Mouse (Mus musculus) adrenal gland, postnatal 25 days (tissue): ENCODE measurements at regions not wholly inside any gene's neighbourhood (a gene's known extent, or its start where the extent isn't known, plus 50 kb on each side); places are given as distances from the start of the nearest gene placed in this dataset.

ENCODE experiments used
- DNase-seq: peaks from one replicate; pipeline ENCODE4 v3.0.0; 2021; ENCODE audit warnings: mixed read lengths

DNA sequence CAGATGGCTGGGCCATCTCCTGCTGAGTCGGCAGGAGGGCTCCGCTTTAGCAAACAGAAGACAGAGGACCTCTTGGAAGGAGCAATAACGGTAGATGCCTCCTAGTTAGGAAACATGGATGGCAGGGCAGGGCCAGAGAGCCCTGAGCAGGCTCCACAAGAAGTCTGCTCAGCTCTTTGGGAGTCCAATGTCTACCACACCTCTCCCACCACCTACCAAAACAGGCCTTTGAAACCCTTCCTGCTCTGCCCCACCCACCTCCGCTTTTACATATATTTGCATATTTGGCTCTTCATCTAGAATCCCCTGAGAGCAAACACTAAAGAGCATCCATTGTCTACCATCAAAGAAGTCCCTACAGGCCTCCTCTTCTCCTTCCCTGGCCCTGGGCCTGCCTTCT lies 104.6 kb upstream of the Tle3 start:
- DNase-seq: no peak

DNA sequence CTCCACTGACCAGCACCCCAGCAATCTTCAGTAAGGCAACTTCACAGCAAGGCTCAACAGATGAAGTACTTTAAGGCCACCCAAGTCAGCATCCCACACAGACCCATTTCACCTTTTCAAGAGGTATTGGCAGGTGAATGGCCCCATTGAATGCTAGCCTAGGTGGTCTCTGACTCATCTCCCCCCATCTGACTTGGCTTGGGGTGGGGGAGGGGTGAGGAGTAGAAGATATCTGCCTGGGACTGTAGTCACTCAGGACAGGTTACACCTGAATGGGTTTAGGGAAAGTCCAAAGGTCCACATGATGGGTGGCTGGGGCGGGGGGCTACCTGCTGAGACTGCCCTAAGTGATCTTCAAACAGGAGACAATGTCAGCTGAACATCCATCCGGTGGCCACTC lies 104.0 kb upstream of the Tle3 start:
- no peak for DNase-seq

DNA sequence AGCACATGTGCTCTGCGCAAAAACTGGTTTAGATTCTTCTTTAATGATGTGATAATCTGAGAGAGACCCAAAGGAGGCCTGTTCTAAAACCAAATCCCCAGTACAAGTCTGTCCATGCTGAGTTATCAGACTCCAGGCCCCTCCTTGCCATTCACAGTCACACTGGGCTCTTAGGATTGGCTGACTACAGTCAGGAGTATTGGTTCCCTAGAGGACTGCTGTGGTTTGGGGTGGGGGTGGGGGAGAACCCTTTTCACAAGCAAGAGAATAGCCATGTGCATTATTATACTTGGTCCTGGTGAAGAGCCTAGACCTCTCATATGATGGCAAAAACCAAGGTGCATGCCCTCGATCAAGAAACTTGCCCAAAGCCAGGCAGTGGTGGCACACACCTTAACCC lies 103.5 kb upstream of the Tle3 start:
- no peak for DNase-seq

DNA sequence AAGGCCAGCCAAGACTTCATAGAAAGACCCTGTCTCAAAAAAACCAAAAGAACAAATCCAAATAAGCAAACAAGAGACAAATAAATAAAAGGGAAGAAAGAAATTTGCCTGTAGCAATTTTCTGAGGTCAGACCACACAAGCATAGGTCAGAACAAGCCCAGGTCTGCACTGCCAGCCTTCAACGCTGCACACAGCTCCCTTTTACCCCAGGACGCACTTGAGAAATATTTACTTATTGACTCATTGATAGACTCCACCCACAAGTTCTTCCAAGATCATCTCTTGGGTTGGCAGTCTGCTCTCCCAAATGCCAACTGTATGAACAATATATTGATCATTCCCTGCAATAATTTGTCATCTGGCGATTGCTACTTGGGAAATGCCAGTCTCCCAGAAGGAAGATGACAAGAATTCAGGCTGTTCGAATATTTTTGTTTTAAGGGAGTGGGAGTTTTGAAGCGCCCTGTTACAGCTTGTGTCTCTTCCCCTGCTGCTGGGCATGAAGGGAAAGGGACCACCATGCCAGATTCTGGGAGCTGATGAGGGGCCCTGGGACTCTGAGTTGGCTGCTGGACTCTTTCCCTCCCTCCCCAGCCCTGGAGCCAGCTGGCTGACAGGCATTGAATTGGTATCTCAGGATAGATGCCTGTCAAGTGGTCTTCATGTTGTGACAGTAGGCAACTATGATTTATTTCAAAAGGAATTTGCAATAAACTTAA lies 102.9 kb upstream of the Tle3 start:
- no peak for DNase-seq

DNA sequence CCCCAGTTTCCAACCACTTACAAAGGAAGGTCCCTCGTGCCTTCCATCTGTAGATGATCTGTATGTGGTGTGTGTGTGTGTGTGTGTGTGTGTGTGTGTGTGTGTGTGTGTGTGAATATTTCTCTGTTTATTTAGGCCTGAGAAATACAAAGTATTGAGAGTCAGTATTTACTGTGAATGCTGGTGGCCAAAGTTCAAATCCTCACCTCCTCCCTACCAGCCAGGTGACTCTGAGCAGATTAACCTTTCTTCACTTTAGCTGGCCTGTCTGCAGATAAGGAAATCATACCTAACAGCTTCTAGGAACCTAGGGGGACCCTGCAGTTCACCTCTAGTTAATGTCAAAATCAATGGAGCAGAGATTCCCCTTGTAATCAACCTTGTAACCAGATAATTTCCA lies 100.9 kb upstream of the Tle3 start:
- DNase-seq: no peak

DNA sequence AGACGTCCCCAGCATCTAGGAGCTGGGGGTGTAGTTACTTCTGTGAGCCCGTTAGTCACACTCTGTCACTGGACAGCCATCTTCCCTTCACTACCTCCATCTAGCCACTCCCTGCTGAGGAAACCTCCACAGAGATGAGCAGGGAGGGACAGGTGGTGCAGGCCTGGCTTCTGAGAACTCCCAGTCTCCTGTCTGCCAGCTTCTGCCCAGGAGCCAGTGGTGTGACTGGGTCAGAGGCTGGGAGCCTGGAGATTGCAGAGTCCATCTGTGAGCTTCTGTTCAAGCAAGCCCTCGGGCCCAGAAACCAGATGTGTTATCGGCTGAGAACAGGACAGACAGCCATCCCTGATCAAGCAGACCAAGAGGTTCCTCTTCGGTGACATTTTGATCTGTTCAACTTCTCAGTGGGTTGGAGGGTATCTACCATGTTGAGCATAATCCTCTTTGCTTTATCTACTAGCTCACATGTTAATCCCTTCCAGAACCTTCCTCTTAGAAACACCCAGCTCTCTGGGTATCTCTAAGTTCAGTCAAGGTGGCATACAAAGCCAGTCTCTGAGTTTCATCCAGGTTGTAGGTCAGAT lies 100.3 kb upstream of the Tle3 start:
- no peak for DNase-seq

DNA sequence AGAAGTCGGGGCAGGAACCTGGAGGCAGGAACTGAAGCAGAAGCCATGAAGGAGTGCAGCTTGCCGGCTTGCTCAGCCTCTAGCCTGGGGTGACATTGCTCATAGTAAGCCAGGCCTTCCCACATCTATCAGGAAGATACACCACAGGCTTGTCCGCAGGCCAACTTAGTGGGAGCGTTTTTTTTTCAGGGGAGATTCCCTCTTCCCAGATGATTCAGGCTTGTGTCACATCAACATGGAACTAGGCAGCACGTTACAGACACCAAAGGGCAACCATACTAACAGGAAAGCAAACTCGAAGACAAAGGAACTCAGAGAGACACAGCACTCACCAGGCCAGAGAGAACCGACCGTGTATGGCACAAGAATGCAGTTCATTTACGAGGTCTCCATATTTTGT lies 98.1 kb upstream of the Tle3 start:
- DNase-seq: no peak

DNA sequence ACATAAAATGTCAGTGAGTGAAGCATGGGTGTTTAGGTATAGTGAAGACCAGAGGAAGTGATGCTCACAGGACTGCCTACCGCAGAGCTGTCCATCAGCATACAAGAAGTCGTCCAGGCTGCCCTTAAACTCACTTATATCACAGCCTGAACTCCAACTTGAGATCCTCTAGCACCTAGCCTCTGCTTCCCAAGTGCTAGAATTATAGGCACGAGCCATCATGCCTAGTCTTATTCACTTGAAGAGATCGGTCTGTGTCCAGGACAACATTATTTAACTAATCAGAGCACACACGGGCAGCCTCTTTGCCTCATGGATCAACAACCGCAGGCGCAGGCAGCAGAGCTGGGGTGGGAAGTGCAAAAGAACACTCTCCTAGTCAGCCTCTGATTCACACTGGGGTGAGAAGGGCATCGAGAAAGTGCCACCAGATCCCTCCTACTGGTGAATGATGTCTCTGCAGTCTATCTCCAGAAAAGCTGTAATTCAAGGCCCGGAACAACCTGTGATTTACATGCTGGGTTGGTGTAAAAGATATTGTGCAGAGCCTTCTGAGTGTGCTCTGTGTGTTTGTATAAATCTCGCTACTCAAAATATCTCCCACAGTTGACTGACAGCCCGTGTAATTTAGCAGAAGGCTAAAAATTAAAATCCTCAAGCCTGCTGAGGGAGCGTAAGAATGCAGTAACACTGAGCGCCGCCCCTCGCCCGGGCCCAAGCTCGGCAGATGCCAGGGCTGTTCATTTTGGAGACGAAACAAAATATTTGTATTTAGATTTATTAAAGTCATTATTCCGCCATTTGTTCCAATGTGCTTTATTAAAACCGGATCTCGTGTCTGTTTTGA lies 94.6 kb upstream of the Tle3 start:
- peak; percentile 38 for DNase-seq

DNA sequence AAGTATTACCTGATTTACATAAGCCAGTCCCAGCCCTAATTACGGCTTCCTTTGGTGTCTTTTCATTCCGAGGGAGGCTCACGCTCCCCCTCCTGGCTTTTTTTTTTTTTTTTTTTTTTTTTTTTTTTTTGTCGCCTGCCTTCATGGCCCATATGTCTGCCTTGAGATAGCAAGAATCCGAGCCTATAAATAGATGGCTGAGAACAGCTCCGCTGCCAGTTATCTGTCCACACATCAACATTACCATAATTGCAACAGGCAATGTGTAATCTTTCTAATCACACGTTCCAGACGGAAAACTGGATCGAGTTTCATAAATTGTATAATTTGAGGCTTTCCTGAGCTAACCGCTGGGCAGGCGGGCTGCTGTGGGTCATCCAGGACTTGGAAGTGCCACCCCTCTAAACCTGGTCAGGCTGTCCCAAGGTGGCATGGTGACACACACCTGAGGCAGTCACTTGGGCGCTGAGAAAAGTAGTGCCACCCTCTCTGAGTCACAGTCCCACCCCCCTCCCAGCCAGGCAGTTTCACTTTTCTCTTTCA lies 93.9 kb upstream of the Tle3 start:
- no peak for DNase-seq

DNA sequence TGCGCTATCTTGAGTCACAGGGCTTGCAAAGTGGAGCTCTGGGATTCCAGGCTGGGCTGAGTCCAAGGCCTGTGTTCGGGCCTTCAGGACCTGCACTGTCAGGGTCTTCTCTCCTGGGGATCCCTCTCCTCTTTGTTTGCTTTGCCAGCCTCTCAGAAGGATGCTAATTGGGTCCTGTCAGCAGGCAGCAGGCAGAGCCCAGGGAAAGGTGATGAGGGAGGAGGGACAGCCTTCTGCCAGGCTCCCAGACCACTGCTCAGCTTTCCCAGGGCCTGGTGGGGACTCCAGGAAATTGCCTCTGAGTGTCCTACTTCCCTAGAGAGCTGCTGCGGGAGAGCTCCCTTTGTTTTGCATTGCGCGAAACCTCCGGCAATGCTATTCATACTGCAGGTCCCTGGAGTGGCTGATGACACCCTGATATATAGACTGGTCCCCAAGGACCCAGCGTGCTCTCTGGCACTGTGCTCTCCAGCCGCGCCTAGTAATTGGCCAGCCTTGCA lies 93.1 kb upstream of the Tle3 start:
- DNase-seq: no peak

DNA sequence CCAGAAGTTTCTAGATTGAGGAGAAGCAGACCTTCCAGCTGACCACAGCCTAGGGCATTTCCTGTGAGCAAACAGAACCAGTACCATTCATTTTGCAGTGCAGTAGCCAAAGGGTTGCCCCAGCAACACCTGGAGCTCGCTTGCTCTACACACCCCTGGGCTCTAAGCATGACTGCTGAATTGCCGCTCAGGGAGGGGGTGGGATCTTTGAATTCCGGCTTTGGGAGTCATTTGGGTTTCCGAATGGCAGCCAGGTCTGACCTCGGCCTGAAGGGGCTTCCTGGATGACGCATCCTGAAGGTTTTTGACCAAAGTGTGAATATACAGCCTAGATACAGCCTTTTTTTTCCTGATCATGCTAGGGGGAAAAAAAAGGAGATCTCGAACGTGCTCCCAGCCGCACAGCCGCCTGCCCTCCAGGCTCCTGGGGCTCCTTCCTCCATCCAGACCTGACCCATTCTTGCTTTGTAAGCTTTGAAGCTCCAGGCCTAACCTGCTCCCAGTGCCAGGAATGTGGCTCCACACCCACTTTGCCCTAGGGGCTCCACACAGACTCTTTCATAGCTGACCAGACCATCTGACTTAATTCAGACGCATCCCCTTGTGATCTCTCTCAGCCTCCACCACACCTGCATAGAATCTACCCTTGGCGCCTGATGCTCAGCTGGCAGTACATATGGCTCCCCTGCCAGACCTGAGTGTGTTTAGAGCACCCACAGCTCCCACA lies 91.1 kb upstream of the Tle3 start:
- no peak for DNase-seq

DNA sequence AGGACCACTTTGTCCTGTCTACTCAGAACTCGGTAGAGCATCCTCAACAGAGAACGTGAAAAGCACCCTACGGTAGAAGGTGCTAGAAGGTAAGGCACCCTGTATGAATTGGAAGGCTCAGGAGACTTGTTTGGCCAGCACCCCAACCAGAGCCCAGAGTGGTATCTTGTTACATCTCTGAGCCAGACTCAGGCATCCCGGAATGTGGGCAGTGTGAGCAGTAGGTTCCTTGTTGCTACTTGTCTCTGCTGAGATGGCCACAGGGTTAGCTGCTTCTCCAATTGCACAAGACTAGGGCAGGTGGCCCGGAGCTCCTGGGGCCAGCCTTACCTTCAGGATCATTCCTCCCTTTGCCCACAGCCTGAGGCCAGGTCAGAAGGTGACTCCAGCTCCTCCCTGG lies 88.9 kb upstream of the Tle3 start:
- DNase-seq: no peak

DNA sequence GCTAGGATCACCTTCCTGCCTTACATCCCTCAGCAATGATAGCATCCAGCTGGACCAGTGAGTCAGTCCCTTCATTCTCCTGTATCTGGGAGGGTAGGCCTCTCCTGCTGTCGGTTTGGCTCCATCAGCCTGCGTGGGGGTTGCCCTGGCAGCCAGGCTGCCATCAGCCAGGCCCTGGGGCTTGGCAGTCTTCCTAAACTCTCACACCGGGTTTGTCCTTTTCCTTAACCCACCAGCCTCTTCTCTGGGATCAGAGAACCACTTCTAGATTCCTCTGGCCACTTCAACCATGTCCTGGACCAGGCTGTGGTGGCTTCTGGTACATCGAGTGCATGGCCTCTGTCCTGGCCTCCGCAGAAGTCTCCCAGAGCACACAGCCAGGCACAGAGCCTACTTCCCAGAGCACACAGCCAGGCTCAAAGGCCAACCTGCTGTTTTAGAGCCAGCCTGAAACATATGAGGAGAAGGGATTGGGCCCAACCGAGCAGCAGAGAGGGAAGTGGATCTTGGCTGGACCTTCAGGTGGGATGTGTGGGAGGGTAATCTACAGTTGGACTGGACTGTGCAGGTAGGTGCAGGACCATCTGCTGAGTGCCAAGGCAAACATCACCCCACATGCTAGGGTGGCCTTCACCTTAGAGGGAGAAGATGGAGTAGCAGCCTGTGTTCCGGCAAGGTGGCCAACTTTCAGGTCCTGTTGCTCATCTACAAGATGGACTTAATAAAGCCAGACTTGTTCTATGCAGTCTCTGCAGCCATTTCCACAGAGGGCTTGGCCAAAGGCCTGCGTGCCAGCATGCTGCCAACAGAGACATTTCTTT lies 87.8 kb upstream of the Tle3 start:
- no peak for DNase-seq

DNA sequence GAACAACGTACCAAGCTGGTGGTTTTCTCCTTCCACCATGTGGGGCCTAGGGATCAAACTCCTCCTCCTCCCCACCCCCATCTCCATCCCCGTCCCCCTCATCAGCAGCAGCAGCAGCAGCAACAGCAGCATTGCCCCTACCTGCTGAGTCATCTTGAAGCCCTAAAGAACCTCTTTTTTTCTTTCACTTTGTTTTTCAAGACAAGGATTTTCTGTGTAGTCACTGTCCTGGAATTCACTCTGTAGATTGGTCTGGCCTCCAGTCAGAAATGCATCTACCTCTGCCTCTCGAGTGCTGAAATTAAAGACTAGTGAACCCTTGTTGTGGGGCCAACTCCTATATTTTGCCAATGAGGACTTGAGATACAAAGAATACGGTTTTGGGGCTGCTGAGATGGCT lies 85.6 kb upstream of the Tle3 start:
- no peak for DNase-seq

DNA sequence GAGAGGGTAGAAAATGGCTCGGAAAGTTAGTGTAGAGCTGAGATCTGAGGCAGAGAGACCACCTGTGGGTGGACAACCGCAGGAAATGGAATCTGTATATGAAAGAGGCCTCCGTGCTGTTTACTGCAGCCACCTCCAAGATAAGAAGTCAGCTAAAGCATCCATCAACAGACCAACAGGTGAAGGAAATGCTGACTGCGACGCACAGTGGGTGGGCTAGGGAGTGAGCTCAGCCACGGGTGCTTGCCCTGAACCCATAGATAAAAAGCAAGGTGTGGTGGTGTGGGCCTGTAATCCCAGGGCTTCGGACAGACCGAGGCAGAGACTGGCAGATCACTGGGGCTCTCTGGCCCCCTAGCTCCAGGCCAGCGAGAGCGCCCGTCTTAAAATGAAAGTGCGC lies 83.0 kb upstream of the Tle3 start:
- no peak for DNase-seq

DNA sequence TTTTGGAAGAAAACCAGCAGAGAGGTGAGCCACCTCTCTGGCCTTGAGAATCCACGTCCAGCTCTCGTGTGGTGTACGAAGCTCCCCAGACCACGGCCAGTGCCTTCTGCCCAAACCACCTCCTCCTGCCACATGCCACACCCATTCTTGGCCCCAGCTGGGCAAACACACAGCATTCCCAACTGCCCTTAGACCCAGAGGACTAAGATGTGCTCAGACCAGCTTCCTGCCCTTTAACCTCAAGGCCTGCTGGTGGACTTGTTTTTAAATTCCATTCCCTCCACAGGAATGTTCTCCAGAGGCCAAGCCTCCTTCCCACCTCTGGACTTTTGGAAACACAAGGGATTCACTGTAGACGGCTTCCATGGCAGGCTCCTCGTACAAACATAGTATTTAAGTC lies 82.5 kb upstream of the Tle3 start:
- DNase-seq: no peak

DNA sequence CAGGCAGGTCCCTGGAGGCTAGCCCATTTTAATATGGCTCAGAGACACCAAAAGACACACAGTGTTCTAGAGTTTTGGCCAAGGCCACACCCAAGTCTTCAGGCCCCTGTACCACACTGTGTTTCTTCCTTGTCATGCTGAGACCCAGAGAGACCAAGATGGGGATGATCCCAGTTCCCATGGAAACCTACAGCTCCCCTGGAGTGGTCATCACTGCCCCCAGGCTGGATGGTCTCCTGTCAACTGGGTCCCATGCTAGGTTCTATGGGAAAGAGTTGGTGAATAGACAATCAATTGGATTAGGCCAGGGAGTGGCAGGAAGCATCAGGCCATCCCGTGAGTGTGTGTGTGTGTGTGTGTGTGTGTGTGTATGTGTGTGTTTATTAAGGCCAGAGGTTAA lies 80.5 kb upstream of the Tle3 start:
- DNase-seq: no peak

DNA sequence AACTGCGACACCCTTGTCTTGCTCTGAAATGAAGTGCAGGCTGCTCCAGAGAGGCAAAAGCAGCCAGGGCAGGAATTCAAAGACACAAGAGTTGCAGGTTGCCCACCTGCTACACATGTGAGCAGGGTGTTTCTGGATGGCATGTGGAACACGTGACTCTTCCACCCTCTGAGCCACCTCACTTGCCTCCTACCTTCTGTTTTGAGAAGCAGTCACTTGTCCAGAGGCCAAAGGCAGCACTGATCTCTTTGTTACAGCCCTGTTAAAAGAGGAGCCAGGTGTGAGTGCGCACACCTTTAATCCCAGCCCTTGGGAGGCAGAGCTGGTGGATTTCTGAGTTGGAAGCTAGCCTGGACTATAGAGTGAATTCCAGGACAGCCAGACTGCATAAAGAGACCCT lies 79.7 kb upstream of the Tle3 start:
- no peak for DNase-seq

DNA sequence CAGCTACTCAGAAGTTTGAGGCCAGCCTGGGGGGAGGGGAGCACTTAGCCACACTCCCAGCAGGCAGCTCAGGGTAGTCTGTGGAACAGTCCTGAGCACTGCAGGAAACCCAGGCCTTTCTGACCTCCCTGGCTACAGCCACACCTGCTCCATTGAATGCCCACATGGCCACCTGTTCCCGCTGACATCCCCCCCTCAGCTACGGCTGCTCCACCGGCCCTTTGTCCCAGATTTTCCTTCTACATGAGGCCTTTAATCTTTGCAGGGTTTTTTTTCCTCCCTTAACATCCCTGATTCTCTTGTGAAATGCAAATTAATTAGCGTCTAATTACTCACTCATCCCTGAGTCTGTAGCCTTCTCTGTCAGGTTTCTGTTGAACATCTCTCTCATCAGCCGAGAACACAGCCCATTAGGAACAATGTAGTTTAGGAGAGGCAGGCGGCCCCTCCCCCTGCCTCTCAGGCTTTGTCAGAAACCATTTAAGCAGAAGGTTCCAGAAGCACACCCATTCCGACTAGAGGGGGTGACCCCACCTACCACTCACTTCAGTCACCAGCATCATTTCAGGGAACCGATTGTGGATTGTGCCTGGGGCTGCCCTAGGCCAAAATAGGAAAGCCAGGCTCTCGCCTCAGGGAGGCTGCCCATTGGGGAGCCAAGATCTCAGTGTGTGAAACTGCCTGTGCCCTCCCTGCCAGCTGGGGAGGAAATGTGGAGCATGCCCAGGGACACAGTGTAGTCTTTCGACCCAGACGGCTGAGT lies 78.8 kb upstream of the Tle3 start:
- DNase-seq: no peak

DNA sequence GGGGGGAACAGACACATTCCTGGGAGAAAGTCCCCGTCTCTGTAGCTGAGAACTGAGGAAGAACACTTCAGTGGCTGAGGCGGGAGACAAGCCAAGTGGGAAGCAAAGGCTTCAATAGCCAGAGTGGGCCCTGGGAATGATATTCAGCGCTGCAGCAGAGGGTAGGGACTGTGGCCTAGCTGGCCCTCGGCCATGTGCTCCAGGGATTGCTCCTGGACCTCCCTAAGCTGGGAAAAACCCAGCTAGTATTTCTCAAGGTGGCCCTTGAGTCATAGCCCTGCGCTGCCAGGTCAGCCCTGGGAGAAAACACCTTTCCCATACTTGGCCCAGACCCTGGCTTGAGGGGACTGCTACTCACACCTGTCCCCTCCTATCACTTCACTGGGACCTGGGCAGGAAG lies 77.2 kb upstream of the Tle3 start:
- peak; percentile 39 for DNase-seq
